Mouse (Mus musculus): ENCODE data around the gene Psg19.

The Psg19 gene

DNA sequence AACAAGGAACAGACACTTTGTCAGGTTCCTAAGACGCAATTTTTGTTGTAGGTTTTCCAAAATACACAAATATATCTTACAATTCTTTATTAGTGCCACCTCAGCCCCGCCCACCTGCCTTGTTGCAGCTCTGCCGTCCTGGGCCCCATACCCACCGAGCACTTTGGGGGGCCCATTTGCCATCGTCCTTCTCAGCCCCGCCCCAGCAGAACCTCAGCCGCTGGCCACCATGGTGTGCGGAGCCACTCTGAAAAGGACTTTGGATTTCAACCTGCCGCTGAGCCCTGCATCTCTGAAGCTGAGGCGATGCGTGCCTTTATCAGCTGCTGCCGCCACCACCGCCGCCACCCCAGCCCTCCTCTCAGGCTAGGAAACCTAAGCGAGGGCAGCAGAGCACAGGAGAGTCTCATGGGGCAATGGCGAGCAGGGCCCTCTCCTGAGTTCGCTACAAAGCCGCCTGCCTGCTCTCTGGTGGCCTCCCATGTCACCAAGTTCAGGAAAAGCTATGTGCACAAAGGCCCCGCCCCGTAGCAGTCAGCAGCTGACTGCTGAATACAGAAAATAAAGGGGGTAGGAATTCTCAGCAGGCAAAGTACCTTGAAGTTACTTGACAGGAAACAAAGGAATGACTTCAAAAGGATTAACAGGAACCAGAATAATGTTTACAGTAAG, 52.0 kb downstream of the Psg19 start:
- no peak for DNase-seq (ENCODE audit: low read depth, low spot score)
